Mouse (Mus musculus) left cerebral cortex, postnatal 25 days (tissue): ENCODE results near the gene Thsd7b. TPM values are rescaled to one million over a fixed set of nuclear protein-coding genes. Genes with fewer than 3 reads are reported as not detected.
A peak's percentile ranks its signal among the peaks of the same experiment; 100 is the strongest.
"Not testable (repeated sequence)": the region's sequence is repeated elsewhere in the genome, so short reads cannot be mapped to it uniquely, and the experiment has no call there.

ENCODE experiments used
- DNase-seq, 2 experiments: peaks; one replicate each; pipeline ENCODE4 v3.0.0; 2022; ENCODE audit warnings: low spot score in 2 of 2, mixed read lengths in 1 of 2
- intact Hi-C: fragments of 180-260 bp; cut with DNase I; formaldehyde crosslinking; loops from one replicate; pipeline ENCODE4 v1.15.1; 2025
- total RNA-seq, 2 experiments: library from RNA; stranded (reverse); gene quantifications; 2 replicates each; pipeline ENCODE4 v1.2.3; 2021

Gene Thsd7b
- total RNA-seq, 2 experiments from 2014 or later = 7.9 to 9.4 TPM

DNA sequence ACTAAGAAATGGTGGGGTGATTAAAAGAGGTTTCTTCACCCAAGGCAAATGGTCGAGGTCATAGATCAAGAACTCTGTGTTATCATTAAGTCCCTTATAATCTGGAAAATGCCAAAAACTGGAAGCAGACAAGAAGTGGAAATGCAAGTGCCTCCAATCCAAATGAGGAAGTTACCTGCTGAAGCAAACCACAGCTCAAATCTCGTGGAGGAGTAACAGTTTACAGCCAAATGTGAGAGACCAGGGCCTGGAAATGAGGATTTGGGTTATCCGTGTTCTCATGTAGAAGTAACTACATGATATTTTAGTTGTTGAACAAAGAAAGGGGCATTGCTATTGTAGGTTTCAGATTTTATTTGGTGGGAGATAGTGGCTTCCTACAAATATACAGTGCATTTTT, 335.3 kb downstream of the Thsd7b start:
- intact Hi-C loops = no loop called here
- DNase-seq = no peak

GRCm38 (mm10) chr1:129616080-129616479, 343.0 kb downstream of the Thsd7b start:
- no peak for DNase-seq
- intact Hi-C loops = no loop called here

GRCm38 (mm10) chr1:129619440-129620301, 346.6 kb downstream of the Thsd7b start:
- no peak for DNase-seq
- intact Hi-C loops = no loop called here

- intact Hi-C loops = no loop called here
- DNase-seq = no peak
Measured at GRCm38 (mm10) chr1:129624519-129624918, 351.4 kb downstream of the Thsd7b start.

DNA sequence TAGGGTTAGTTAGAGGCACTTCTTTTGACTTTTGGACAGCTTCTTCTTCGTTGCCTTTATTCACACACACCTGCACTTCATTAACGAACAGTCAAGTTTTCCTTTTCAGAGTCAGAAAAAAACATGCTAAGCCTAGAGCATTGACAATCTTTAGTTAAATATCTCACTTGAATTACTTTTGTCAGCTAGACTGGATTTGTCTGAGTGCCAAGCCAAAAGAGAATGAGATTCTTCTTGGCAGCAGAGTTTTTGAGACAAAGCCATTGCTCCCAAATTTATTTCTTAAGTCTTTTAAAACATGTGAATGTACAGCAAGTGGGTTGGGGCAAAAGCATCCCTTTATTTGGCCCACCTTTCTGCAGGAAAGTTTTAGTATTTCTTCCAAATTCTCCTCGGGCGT, 362.0 kb downstream of the Thsd7b start:
- DNase-seq = peak in 1 of 2 experiments; percentile 33
- intact Hi-C loops = no loop called here

- DNase-seq = no peak
- intact Hi-C loops = no loop called here
Measured at GRCm38 (mm10) chr1:129644252-129644861, 371.3 kb downstream of the Thsd7b start.

DNA sequence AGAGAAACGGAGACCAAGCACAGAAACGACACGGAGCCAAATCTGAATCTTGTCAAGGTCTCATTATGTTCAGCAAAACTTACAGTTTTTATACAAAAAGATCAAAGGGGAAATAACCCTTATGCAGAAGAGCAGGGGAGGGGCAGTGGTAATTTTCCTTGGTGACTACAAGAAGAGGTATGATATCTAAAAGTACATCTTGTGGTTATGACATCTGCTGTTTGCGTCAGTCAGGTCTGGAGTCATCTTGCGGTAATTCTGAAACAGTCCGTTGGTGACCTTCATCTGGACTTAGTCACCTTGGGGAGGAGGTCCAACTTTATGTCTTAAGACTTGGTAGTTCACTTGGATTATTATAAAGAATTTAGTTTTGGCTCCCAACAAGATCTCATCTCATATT, 378.3 kb downstream of the Thsd7b start:
- intact Hi-C loops, DNase-seq: not testable (repeated sequence)

- intact Hi-C loops = no loop called here
- peak; percentile 3 to 65 for DNase-seq
Measured at GRCm38 (mm10) chr1:129658045-129658444, 384.9 kb downstream of the Thsd7b start.

DNA sequence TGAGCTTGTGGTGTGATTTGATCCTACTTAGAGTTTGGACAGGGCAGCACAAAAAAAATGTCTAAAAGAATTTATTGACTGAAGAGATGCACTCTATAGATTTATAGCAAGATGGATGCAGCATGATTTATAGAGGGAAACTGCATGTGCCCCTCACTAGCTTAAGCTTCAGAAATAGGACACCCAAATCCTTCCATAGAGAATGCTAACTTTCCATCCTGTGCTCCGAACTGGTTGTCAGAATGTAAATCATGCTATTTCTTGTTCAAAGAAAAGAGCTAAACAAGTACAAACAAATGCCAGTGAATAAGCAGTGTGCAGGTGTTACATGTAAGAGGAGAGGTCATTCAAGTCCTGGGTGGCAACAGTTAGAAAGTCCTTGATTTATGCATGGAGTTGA, 402.8 kb downstream of the Thsd7b start:
- intact Hi-C loops = no loop called here
- no peak for DNase-seq

DNA sequence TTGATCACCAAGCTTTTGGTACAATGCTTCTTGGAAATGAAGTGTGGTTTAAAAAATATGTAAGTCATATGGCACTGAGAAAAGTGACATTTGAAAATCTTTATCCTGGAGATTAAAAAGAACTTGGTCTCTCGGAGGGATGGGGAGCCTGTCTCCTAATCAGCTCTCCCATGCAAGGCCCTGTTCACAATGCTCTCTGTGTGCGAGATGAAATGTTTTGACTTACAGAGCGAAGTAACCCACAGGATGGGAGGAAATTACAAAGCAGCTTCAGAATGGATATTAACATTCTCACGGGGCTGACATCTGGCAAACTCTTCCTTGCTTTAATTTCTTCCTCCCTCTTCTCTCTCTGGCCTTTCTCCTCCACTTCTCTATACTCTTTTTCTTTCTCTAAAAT, 405.7 kb downstream of the Thsd7b start:
- no peak for DNase-seq
- intact Hi-C loops = no loop called here

- intact Hi-C loops = no loop called here
- DNase-seq = no peak
Measured at GRCm38 (mm10) chr1:129705701-129706100, 432.6 kb downstream of the Thsd7b start.

DNA sequence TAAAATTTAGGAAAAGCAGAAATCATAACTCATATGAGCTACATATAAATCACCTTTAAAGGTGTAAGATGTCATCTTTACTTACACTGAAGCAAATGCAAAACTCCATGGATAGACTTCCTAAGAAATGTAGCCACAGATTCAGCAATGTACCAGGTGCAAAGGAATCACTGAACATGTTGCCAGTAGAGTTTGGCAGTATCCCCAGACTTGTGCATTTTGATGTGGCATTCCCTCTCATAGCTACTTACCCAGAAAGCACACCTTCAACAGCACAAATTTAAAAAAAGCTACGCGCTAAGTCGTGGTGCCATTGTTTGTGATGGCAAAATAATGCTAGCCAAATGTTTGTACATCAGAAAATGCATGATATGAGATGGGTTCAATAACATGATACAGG, 439.6 kb downstream of the Thsd7b start:
- intact Hi-C loops = no loop called here
- peak; percentile 31 to 88 for DNase-seq

DNA sequence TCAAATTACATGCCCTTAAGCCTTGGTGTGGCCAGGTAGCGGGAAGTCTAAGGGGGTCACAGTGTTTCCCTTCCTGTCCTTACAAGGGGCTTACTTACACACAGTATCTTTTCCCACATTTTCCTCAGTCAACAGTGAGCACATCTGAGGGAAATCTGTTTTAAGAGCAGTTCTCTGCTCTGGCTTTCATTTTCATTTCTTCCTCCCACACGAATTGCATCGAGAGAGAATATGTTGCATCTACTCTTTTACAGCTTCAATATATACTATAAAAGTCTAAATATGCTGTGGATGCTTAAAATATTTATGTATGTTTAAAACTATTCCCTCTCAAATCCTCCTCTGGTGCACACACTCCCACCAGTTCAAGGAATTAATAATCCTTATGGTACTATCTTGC, 440.5 kb downstream of the Thsd7b start:
- intact Hi-C loops = no loop called here
- peak in 1 of 2 experiments; percentile 54 for DNase-seq

DNA sequence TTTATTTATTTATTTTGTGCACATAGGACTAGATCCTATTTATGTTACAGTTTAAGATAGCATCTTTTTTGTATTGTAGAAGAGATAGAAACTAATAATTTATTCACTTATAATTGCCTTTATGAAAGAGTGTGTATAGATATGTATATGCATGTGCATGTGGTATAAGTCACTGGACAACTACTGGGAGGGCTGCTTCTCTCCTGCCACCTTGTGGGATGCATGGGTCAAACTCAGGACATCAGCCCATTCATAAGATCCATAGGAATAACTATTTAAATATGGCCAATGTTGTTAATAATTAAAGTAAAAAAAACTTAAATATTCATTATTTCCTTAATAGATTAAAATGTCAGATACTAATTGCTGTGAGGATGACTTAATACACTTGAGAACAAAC, 446.5 kb downstream of the Thsd7b start:
- no peak for DNase-seq
- intact Hi-C loops = no loop called here

- intact Hi-C loops = no loop called here
- no peak for DNase-seq
Measured at GRCm38 (mm10) chr1:129731991-129732390, 458.9 kb downstream of the Thsd7b start.

- intact Hi-C loops = no loop called here
- DNase-seq = no peak
Measured at GRCm38 (mm10) chr1:129747595-129747994, 474.5 kb downstream of the Thsd7b start.

DNA sequence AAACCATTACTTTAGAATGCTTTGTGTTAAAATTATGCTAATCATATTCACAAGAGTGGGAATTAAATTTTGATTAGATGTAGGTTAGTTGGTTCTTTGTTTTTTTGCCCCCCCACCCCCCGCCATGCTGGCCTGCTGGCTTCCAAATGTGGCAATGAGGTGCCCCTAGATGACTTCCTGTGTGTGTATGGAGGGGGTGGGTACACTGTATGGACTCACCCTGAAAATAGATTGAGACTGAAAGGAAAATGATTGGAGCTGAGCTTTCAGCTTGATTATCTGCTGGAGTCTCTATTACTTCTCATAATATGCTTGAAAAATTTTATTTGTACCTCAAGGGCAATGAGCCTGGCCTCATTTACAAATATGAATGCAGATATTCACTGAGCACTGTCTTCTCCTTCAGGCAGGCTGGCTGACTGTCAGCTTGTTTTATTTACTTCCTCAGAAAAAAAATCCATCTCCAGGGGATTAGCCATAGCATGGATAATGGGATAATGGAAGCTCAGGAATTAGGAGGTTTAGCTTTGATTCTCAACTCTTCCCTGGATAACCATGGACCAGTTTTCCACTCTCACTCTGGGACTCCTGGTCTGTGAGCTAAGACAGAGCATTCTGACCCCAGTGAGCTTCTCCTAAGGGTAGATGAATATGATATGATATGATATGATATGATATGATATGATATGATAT, 483.6 kb downstream of the Thsd7b start:
- no peak for DNase-seq
- intact Hi-C loops = no loop called here

DNA sequence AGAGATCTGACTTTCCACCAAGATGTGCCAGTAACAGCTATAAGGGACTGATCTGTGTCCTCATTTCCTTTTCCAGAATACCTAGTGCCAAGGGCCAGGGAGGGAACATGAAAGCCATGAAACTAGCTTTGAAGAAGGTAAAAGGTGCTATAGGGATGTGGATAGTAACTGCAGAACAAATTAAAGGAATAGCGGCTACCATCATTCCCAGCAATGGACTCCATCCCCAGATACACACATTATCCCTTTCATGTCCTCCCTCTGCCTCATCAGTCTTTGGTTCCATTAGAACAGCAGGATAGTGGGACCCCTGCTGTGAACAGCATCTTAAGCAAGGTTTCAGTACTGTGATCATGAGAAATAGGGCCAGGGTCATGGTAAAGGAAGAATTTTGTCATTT, 485.9 kb downstream of the Thsd7b start:
- DNase-seq = no peak
- intact Hi-C loops = no loop called here

- intact Hi-C loops = no loop called here
- no peak for DNase-seq
Measured at GRCm38 (mm10) chr1:129761234-129761633, 488.1 kb downstream of the Thsd7b start.

DNA sequence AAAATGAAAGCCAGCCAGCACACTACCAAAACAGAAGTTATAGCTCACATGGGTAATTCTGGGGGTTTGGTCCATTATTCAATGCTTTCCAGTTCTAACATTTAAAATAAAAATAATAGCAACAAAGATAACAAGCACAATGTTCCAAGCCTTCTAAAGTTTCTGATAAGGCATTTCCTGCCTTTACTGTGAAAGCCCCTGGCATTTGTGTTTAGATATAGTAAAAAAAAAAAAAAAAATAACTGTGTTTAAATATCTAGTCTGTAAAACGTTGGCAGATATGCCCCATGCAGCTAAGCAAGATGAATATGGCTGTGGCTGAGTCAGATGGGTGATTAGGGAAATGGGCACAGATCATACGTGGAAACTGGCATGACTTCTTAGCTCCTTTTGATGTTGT, 491.6 kb downstream of the Thsd7b start:
- DNase-seq = no peak
- intact Hi-C loops = no loop called here

- intact Hi-C loops = no loop called here
Measured at GRCm38 (mm10) chr1:129777055-129777454, 504.0 kb downstream of the Thsd7b start.

More at GRCm38 (mm10) chr1:129777055-129777454, 504.0 kb downstream of the Thsd7b start:
- no peak for DNase-seq
